Mouse (Mus musculus) ES-Bruce4 (cell line): ENCODE measurements at regions not wholly inside any gene's neighbourhood (a gene's known extent, or its start where the extent isn't known, plus 50 kb on each side); places are given as distances from the start of the nearest gene placed in this dataset.
"Not testable (repeated sequence)": the region's sequence is repeated elsewhere in the genome, so short reads cannot be mapped to it uniquely, and the experiment has no call there.

Experiments
- H3K27ac ChIP-seq: 2 replicates; pipeline ENCODE4 v1.5.1; 2012; ENCODE audit warnings: low read length, inconsistent platforms; ENCODE audit not compliant: insufficient read depth
- H3K27me3 ChIP-seq: 2 replicates; pipeline ENCODE4 v1.6.1; 2012; ENCODE audit warnings: mild to moderate bottlenecking, low read length, inconsistent platforms; ENCODE audit not compliant: control insufficient read depth, poor library complexity, insufficient read depth, severe bottlenecking
- H3K36me3 ChIP-seq: 2 replicates; pipeline ENCODE4 v1.6.1; 2012; ENCODE audit warnings: inconsistent platforms, mild to moderate bottlenecking, low read length, moderate library complexity; ENCODE audit not compliant: control insufficient read depth, poor library complexity, insufficient read depth, severe bottlenecking
- H3K4me1 ChIP-seq: one replicate; pipeline ENCODE4 v1.8.1; 2011; ENCODE audit warnings: low read length; ENCODE audit not compliant: control insufficient read depth, insufficient read depth
- H3K4me3 ChIP-seq: 2 replicates; pipeline ENCODE4 v1.5.1; 2011; ENCODE audit warnings: low read depth, mild to moderate bottlenecking, low read length
- H3K9ac ChIP-seq: 2 replicates; pipeline ENCODE4 v1.6.1; 2012; ENCODE audit warnings: low read depth, mild to moderate bottlenecking, inconsistent platforms; ENCODE audit not compliant: poor library complexity, severe bottlenecking
- H3K9me3 ChIP-seq: replicated peaks from 2 replicates; pipeline ENCODE4 v1.6.1; 2012; ENCODE audit warnings: mild to moderate bottlenecking, low read length, inconsistent platforms; ENCODE audit not compliant: control insufficient read depth, poor library complexity, insufficient read depth, severe bottlenecking
- CTCF ChIP-seq: IDR thresholded peaks from one replicate; pipeline ENCODE4 v1.8.1; 2011; ENCODE audit warnings: low read depth, low read length
- EP300 ChIP-seq: IDR thresholded peaks from 2 replicates; pipeline ENCODE4 v1.6.1; 2011; ENCODE audit warnings: low read depth, low read length; ENCODE audit not compliant: insufficient read depth
- POLR2A ChIP-seq: IDR thresholded peaks from one replicate; pipeline ENCODE4 v1.8.1; 2011; ENCODE audit warnings: low read length; ENCODE audit not compliant: insufficient read depth

GRCm38 (mm10) chr17:3022245-3022935, 92.4 kb upstream of the Scaf8 start:
- H3K4me3 ChIP-seq: no peak overlapping the region
- H3K9ac ChIP-seq: no peak overlapping the region
- TF ChIP-seq POLR2A (no peak), EP300 (no peak), CTCF (no peak)
- H3K4me1 ChIP-seq: no peaks in the 10 kb centered on the region
- H3K27ac ChIP-seq: no peak overlapping the region
- no peaks in the 10 kb centered on the region for H3K27me3 ChIP-seq
- H3K9me3 ChIP-seq: no peaks in the 10 kb centered on the region
- no peaks in the 10 kb centered on the region for H3K36me3 ChIP-seq

- not testable (repeated sequence) for H3K9ac ChIP-seq, H3K4me1 ChIP-seq, H3K4me3 ChIP-seq, H3K27me3 ChIP-seq, H3K9me3 ChIP-seq, H3K36me3 ChIP-seq, H3K27ac ChIP-seq
Measured at GRCm38 (mm10) chr17:3022936-3023247, 91.9 kb upstream of the Scaf8 start.

GRCm38 (mm10) chr17:3023426-3023825, 91.3 kb upstream of the Scaf8 start:
- no peaks in the 10 kb centered on the region for H3K9me3 ChIP-seq
- no peak overlapping the region for H3K9ac ChIP-seq
- no peak overlapping the region for H3K4me3 ChIP-seq
- no peaks in the 10 kb centered on the region for H3K4me1 ChIP-seq
- no peaks in the 10 kb centered on the region for H3K27me3 ChIP-seq
- no peaks in the 10 kb centered on the region for H3K36me3 ChIP-seq
- H3K27ac ChIP-seq: no peak overlapping the region
- no peak for TF ChIP-seq POLR2A
- TF ChIP-seq EP300: no peak
- no peak for TF ChIP-seq CTCF

DNA sequence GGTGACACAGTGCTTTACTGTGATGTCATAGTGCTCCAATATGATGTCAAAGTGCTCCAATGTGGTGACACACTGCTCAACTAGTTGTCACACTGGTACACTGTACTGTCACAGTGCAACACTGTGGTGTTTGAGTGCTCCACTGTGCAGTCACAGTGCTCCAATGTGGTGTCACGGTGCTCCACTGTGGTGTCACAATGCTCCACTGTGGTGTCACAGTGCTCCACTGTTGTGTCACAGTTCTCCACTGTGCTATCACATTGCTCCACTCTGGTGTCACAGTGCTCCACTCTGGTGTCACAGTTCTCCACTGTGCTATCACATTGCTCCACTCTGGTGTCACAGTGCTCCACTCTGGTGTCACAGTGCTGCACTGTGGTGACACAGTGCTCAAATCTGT, 87.9 kb upstream of the Scaf8 start:
- H3K27me3 ChIP-seq, H3K27ac ChIP-seq, H3K4me3 ChIP-seq, H3K4me1 ChIP-seq, H3K9ac ChIP-seq, H3K9me3 ChIP-seq, H3K36me3 ChIP-seq: not testable (repeated sequence)

- Histone ChIP-seq H3K36me3 (no peaks in the 10 kb centered on the region), H3K4me3 (no peak overlapping the region), H3K9me3 (no peaks in the 10 kb centered on the region), H3K27ac (no peak overlapping the region), H3K9ac (no peak overlapping the region), H3K4me1 (no peaks in the 10 kb centered on the region), H3K27me3 (no peaks in the 10 kb centered on the region)
- TF ChIP-seq POLR2A (no peak), CTCF (no peak), EP300 (no peak)
Measured at GRCm38 (mm10) chr17:3027376-3027775, 87.4 kb upstream of the Scaf8 start.

DNA sequence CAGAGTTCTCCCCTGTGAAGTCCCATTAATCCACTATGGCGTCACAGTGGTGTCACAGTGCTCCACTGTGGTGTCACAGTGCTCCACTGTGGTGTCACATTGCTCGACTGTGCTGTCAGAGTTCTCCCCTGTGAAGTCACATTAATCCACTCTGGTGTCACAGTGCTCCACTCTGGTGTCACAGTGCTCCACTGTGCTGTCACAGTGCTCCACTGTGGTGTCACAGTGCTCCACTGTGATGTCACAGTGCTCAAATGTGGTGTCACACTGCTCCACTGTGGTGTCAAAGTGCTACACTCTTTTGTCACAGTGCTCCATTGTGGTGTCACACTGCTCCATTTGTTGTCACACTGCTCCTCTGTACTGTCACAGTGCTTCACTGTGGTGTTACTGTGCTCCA, 85.0 kb upstream of the Scaf8 start:
- H3K36me3 ChIP-seq, H3K27ac ChIP-seq, H3K4me1 ChIP-seq, H3K9me3 ChIP-seq, H3K9ac ChIP-seq, H3K4me3 ChIP-seq, H3K27me3 ChIP-seq: not testable (repeated sequence)

DNA sequence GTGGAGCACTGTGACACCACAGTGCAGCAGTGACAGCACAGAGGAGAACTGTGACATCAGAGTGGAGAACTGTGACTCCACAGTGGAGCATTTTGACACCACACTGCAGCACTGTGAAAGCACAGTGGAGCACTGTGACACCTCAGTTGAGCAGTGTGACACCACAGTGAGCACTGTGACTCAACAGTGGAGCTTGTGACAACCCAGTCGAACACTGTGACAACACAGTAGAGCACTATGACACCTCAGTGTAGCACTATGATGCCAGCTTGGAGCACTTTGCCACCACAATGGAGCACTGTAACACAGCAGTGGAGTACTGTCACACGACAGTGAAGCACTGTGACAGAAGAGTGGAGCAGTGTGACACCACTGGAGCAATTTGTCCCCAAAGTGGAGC, 79.7 kb upstream of the Scaf8 start:
- Histone ChIP-seq H3K27me3 (no peaks in the 10 kb centered on the region), H3K4me3 (no peak overlapping the region), H3K9ac (no peak overlapping the region), H3K36me3 (no peaks in the 10 kb centered on the region), H3K9me3 (no peaks in the 10 kb centered on the region), H3K4me1 (no peaks in the 10 kb centered on the region), H3K27ac (no peak overlapping the region)
- TF ChIP-seq POLR2A (no peak), EP300 (no peak), CTCF (no peak)
